Mouse (Mus musculus) liver, embryonic 15.5 days (tissue): ENCODE results near the gene Mrpl22. TPM values are rescaled to one million over a fixed set of nuclear protein-coding genes. Genes with fewer than 3 reads are reported as not detected.
"Not testable (repeated sequence)": the region's sequence is repeated elsewhere in the genome, so short reads cannot be mapped to it uniquely, and the experiment has no call there.

Experiments
- ATAC-seq: fragments of 200-750 bp; cut with Nextera tagmentation; 2 replicates; pipeline ENCODE4 v1.8.0; 2017; ENCODE audit warnings: moderate number of reproducible peaks, mild to moderate bottlenecking, moderate library complexity; ENCODE audit not compliant: insufficient read depth
- H3K27ac ChIP-seq: fragments of 300-500 bp; sonication (generic); replicated peaks from 2 replicates; pipeline ENCODE4 v1.5.1; 2015; ENCODE audit warnings: mild to moderate bottlenecking, inconsistent platforms
- H3K27me3 ChIP-seq: fragments of 300-500 bp; sonication (generic); 2 replicates; pipeline ENCODE4 v1.6.1; 2015; ENCODE audit warnings: mild to moderate bottlenecking, inconsistent platforms
- H3K36me3 ChIP-seq: fragments of 300-500 bp; sonication (generic); replicated peaks from 2 replicates; pipeline ENCODE4 v1.6.1; 2015; ENCODE audit warnings: moderate library complexity, mild to moderate bottlenecking, inconsistent platforms
- H3K4me1 ChIP-seq: fragments of 300-500 bp; sonication (generic); replicated peaks from 2 replicates; pipeline ENCODE4 v1.6.1; 2015; ENCODE audit warnings: inconsistent platforms
- H3K4me2 ChIP-seq: fragments of 300-500 bp; sonication (generic); 2 replicates; pipeline ENCODE4 v1.6.1; 2015; ENCODE audit warnings: moderate library complexity, mild to moderate bottlenecking, inconsistent platforms
- H3K4me3 ChIP-seq: fragments of 300-500 bp; sonication (generic); replicated peaks from 2 replicates; pipeline ENCODE4 v1.5.1; 2015; ENCODE audit warnings: mild to moderate bottlenecking, inconsistent platforms
- H3K9ac ChIP-seq: fragments of 300-500 bp; sonication (generic); 2 replicates; pipeline ENCODE4 v1.6.1; 2015; ENCODE audit warnings: moderate library complexity, mild to moderate bottlenecking, inconsistent platforms
- H3K9me3 ChIP-seq: fragments of 300-500 bp; sonication (generic); replicated peaks from 2 replicates; pipeline ENCODE4 v1.6.1; 2016; ENCODE audit warnings: inconsistent platforms
- WGBS: fragments of 180-500 bp; shearing (Covaris S2); methylation state at CpG from one replicate; pipeline ENCODE4 v1.1.7; 2015; ENCODE audit warnings: mixed read lengths; ENCODE audit not compliant: insufficient replicate concordance; 5-methylcytosine and 5-hydroxymethylcytosine counted together
- polyA plus RNA-seq: library from polyadenylated mRNA; unstranded; fragments of >200 nt; fragmentation: Nextera tagmentation; extraction: Ambion mirVana; gene quantifications from 2 replicates; pipeline ENCODE4 v1.2.1, GENCODE M21; 2015

Mrpl22 gene
- polyA plus RNA-seq, 1 experiment from 2014 or later: 90.7 TPM

DNA sequence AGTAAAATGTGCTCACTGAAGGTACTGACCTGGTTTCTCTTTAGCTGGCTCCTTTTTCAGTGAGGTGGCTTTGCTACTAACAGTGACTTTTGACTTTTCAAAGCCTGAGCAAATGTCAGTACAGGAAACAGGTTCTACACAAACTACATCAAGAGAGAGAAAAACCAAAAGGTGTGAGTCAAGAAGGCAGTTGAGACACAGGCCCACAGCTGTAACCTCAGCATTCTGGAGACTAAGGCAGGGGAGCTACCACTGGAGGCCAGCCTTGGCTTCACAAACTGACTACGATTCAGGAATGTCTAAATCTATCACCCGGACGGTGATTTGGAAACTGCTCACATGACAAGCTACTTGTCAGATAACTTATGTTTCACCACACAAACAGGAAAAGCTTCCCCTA is 32.0 kb upstream of the Mrpl22 start:
- H3K27me3 ChIP-seq: no peaks in the 10 kb centered on the region
- no peak overlapping the region for H3K4me3 ChIP-seq
- no peak overlapping the region for H3K9ac ChIP-seq
- H3K36me3 ChIP-seq: peaks cover 95% of the 10 kb centered on the region
- H3K4me2 ChIP-seq: no peak overlapping the region
- no peaks in the 10 kb centered on the region for H3K4me1 ChIP-seq
- WGBS: 73% methylated on average over 3 of the region's 3 CpGs
- H3K9me3 ChIP-seq: no peaks in the 10 kb centered on the region
- no peak for ATAC-seq
- H3K27ac ChIP-seq: no peak overlapping the region

- peaks cover 91% of the 10 kb centered on the region for H3K36me3 ChIP-seq
- H3K9ac ChIP-seq: no peak overlapping the region
- H3K27ac ChIP-seq: no peak overlapping the region
- no peak overlapping the region for H3K4me2 ChIP-seq
- H3K4me1 ChIP-seq: no peaks in the 10 kb centered on the region
- no peak for ATAC-seq
- WGBS: 69% methylated on average over 9 of the region's 9 CpGs
- H3K4me3 ChIP-seq: no peak overlapping the region
- H3K27me3 ChIP-seq: no peaks in the 10 kb centered on the region
- no peaks in the 10 kb centered on the region for H3K9me3 ChIP-seq
These were observed 27.6 kb upstream of the Mrpl22 start for GRCm38 (mm10) chr11:58143704-58144426.

- Histone ChIP-seq H3K9ac (no peak overlapping the region), H3K4me2 (no peak overlapping the region), H3K4me1 (no peaks in the 10 kb centered on the region), H3K27ac (no peak overlapping the region), H3K27me3 (no peaks in the 10 kb centered on the region), H3K36me3 (peaks cover 89% of the 10 kb centered on the region), H3K9me3 (no peaks in the 10 kb centered on the region), H3K4me3 (no peak overlapping the region)
- 75% methylated on average over 5 of the region's 5 CpGs for WGBS
- no peak for ATAC-seq
These were observed 25.2 kb upstream of the Mrpl22 start for GRCm38 (mm10) chr11:58146241-58146640.

DNA sequence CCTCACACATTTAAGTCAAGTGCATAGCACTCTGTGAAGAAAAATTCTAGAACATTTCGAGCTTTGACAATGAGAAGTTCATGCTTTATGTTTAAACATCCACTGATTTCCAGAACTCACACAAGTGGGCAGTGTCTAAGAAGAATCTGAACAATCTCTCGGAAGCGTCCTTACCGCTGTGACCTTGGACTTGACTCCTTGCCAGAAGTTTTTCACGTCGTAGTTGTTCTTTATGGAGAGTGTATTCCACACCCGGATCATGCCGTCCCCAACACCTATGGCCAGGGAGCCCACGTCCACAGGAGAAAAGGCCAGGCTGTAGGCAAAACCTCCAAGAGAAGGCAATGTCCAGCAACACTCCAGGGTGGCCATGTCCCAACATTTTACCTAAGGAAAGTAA is 16.0 kb upstream of the Mrpl22 start:
- H3K27me3 ChIP-seq: no peaks in the 10 kb centered on the region
- no peak overlapping the region for H3K4me2 ChIP-seq
- WGBS: 79% methylated on average over 9 of the region's 9 CpGs
- no peaks in the 10 kb centered on the region for H3K9me3 ChIP-seq
- H3K4me1 ChIP-seq: peaks cover 3% of the 10 kb centered on the region; the same call in 1 of the 2 replicates
- no peak overlapping the region for H3K9ac ChIP-seq
- ATAC-seq: no peak
- H3K36me3 ChIP-seq: peaks cover 80% of the 10 kb centered on the region
- no peak overlapping the region for H3K4me3 ChIP-seq
- H3K27ac ChIP-seq: no peak overlapping the region

DNA sequence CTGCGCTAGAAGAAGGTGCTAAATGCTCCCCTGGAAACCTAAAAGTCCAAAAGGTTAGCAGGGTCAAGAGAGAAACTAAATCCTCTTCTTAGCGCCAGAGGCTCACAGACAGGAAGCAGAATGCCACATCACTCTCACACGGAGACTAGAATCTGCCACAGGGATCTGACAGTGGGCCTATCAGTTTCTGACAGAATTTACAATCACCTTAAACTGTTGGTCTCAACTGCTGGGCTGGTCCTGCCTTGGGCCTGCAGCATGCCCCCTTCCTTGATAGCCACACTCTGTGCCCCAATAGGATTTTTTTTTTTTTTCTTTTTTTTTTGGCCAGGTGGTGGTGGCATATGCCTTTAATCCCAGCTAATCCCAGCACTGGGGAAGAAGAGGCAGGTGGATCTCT is 14.6 kb upstream of the Mrpl22 start:
- H3K27me3 ChIP-seq: no peaks in the 10 kb centered on the region
- H3K4me1 ChIP-seq: peaks cover 3% of the 10 kb centered on the region; the same call in 1 of the 2 replicates
- H3K9me3 ChIP-seq: no peaks in the 10 kb centered on the region
- no peak overlapping the region for H3K4me3 ChIP-seq
- H3K4me2 ChIP-seq: no peak overlapping the region
- H3K27ac ChIP-seq: no peak overlapping the region
- ATAC-seq: peak; percentile 54; the same call in 1 of the 2 replicates
- H3K9ac ChIP-seq: no peak overlapping the region
- peaks cover 81% of the 10 kb centered on the region for H3K36me3 ChIP-seq
- 45% methylated on average over 3 of the region's 3 CpGs for WGBS

- H3K4me1 ChIP-seq: peaks cover 27% of the 10 kb centered on the region
- peaks cover 58% of the 10 kb centered on the region for H3K36me3 ChIP-seq
- no peak overlapping the region for H3K4me2 ChIP-seq
- no peak for ATAC-seq
- no peaks in the 10 kb centered on the region for H3K9me3 ChIP-seq
- 79% methylated on average over 2 of the region's 2 CpGs for WGBS
- no peak overlapping the region for H3K4me3 ChIP-seq
- H3K27me3 ChIP-seq: no peaks in the 10 kb centered on the region
- H3K9ac ChIP-seq: no peak overlapping the region
- no peak overlapping the region for H3K27ac ChIP-seq
These were observed 6.4 kb upstream of the Mrpl22 start for GRCm38 (mm10) chr11:58165072-58165471.

DNA sequence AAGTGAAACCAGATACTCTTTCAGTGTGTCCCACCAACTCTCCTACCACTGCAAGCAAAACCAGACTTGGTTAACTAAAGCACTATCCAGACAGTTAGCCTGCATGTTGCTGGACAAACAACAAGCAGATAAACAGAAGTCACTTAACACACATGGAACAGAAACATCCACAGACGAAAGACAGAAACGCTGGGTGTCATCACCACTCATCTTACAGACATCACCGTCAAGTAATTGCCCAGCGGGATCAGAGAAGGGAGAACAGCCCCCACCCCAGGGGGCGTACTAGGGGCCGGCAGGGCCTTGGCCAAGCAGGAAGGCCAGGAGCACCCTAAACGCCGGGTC is 3.7 kb upstream of the Mrpl22 start:
- no peaks in the 10 kb centered on the region for H3K9me3 ChIP-seq
- peak overlapping the region; percentile 94 for H3K4me2 ChIP-seq
- peaks cover 44% of the 10 kb centered on the region for H3K4me1 ChIP-seq
- peak overlapping the region; percentile 74 for H3K27ac ChIP-seq
- H3K36me3 ChIP-seq: peaks cover 39% of the 10 kb centered on the region
- WGBS: under 1% methylated on average over 8 of the region's 8 CpGs
- H3K27me3 ChIP-seq: no peaks in the 10 kb centered on the region
- peak overlapping the region; percentile 95 for H3K4me3 ChIP-seq
- peak overlapping the region; percentile 90 for H3K9ac ChIP-seq
- no peak for ATAC-seq

GRCm38 (mm10) chr11:58168167-58168915 is 3.1 kb upstream of the Mrpl22 start, which contains the start of gene Gemin5:
Gene Gemin5 (minus strand): TSS chr11:58168539.
- ATAC-seq: peak; percentile 77
- Histone ChIP-seq H3K27ac (peak within 1 kb of the TSS; percentile 74), H3K9me3 (0 out of 2 replicates have a peak, but pooled peaks cover under 1% of the 10 kb centered on the region), H3K27me3 (no peaks in the 10 kb centered on the region), H3K36me3 (peaks cover 39% of the 10 kb centered on the region), H3K4me1 (peaks cover 49% of the 10 kb centered on the region), H3K9ac (peak within 1 kb of the TSS; percentile 90), H3K4me3 (peak within 1 kb of the TSS; percentile 95), H3K4me2 (peak within 1 kb of the TSS; percentile 94)
- under 1% methylated on average over 71 of the region's 71 CpGs for WGBS

DNA sequence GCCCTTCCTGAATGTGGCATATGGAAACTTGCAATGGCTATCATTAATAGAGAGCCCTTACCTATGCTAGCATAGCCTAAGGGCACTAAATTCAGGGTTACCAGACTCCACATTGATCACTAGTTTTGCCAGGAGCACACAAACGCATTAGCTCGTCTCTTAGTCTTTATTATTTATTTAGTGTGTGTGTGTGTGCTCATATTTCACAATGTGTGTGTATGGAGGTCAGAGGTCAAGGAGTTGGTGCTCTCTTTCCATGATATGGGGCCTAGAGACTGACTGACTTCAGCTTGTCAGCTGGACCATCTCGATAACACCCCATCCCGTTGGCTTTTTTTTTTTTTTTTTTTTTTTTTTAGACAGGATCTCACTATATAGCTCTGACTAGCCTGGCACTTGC is 1.8 kb upstream of the Mrpl22 start:
- WGBS: 53% methylated on average over 4 of the region's 4 CpGs
- ATAC-seq: no peak

GRCm38 (mm10) chr11:58179563-58179962 is 8.1 kb downstream of the Mrpl22 start:
- Histone ChIP-seq H3K4me3 (no peak overlapping the region), H3K36me3 (peaks cover 59% of the 10 kb centered on the region), H3K4me1 (no peaks in the 10 kb centered on the region; the same call in 1 of the 2 replicates), H3K9ac (no peak overlapping the region), H3K27ac (no peak overlapping the region), H3K9me3 (no peaks in the 10 kb centered on the region), H3K4me2 (no peak overlapping the region), H3K27me3 (no peaks in the 10 kb centered on the region)
- WGBS: 10% methylated on average over 3 of the region's 3 CpGs
- peak; percentile 47; the same call in 1 of the 2 replicates for ATAC-seq

More for the DNA sequence above, 1.8 kb upstream of the Mrpl22 start:
- no peak overlapping the region for H3K4me2 ChIP-seq
- no peak overlapping the region for H3K9ac ChIP-seq
- peak overlapping the region; percentile 42; the same call in 1 of the 2 replicates for H3K27ac ChIP-seq
- no peaks in the 10 kb centered on the region for H3K27me3 ChIP-seq
- H3K36me3 ChIP-seq: peaks cover 39% of the 10 kb centered on the region
- H3K4me3 ChIP-seq: no peak overlapping the region
- peaks cover 56% of the 10 kb centered on the region for H3K4me1 ChIP-seq
- H3K9me3 ChIP-seq: 0 out of 2 replicates have a peak, but pooled peaks cover 3% of the 10 kb centered on the region

GRCm38 (mm10) chr11:58179986-58180385 is 8.5 kb downstream of the Mrpl22 start:
- 82% methylated on average over 6 of the region's 6 CpGs for WGBS
- not testable (repeated sequence) for H3K9ac ChIP-seq, H3K4me3 ChIP-seq, ATAC-seq, H3K4me1 ChIP-seq, H3K4me2 ChIP-seq, H3K9me3 ChIP-seq, H3K27me3 ChIP-seq, H3K27ac ChIP-seq
- peaks cover 56% of the 10 kb centered on the region for H3K36me3 ChIP-seq
